Mouse (Mus musculus): Measurements from ENCODE around the gene Ccpg1. TPM values are rescaled to one million over a fixed set of nuclear protein-coding genes. Genes with fewer than 3 reads are reported as not detected.

Ccpg1 gene
- polyA plus RNA-seq, 1 experiment from 2014 or later, result 22.9 TPM

DNA sequence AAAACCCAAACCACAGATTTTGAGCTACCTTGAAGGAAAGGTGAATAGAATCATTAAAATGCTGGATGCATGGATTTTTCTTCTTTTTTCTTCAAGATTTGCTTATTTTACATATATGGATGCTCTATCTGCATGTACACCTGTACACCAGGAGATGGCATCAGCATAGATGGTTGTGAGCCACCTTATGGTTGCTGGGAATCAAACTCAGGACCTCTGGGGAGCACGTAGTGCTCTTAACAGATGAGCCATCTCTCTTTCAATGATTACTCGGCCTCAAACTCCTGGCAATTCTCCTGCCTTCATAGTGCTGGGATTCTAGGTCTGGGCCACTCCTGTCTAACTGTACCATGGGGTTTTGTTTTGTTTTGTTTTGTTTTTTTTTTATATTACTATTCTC lies 2.2 kb upstream of the Ccpg1 start:
- H3K4me2 ChIP-seq (replicated peaks; ENCODE audit: low read depth), result no peak overlapping the region
- WGBS, result 57% methylated on average over 2 of the region's 2 CpGs
- no peak overlapping the region for H3K27ac ChIP-seq (replicated peaks)
- no peaks in the 10 kb centered on the region for H3K36me3 ChIP-seq (ENCODE audit: control insufficient read depth, insufficient read depth, low read length)
- TF ChIP-seq CTCF (IDR thresholded peaks at IDR 0.05; ENCODE audit: low read depth) (peak; percentile 38), EP300 (optimal IDR thresholded peaks at IDR 0.05) (no peak)
- ATAC-seq (ENCODE audit: low FRiP score, low TSS enrichment) (no peak), DNase-seq (ENCODE audit: low spot score) (no peak)
- no peak overlapping the region for H3K9ac ChIP-seq (ENCODE audit: low read length)
- H3K27me3 ChIP-seq (ENCODE audit: control insufficient read depth, insufficient read depth, low read length), result no peaks in the 10 kb centered on the region
- no peak overlapping the region for H3K4me3 ChIP-seq (ENCODE audit: low read depth, low read length)
- H3K9me3 ChIP-seq (ENCODE audit: control insufficient read depth, low read length), result no peaks in the 10 kb centered on the region
- no peaks in the 10 kb centered on the region for H3K4me1 ChIP-seq (replicated peaks; ENCODE audit: control insufficient read depth, insufficient read depth)

DNA sequence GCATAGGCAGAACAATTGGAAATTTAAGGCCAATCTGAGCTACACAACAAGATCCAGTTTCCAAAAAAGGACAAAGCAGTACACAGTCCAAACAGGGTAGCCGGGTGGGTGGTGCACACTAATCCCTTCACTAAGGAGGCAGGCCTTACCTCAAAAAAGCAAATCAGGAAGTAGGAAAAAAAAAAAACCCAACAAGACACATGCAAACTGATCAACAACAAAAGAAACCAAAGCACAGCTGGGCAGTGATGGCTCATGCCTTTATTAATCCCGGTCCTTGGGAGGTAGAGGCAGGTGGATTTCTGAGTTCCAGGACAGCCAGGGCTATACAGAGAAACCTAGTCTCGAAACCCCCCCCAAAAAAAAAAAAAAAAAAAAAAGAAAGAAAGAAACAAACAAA lies 2.5 kb downstream of the Ccpg1 start:
- H3K27ac ChIP-seq (replicated peaks), result no peak overlapping the region
- ATAC-seq (ENCODE audit: low FRiP score, low TSS enrichment), result no peak
- H3K9me3 ChIP-seq (ENCODE audit: control insufficient read depth, low read length), result no peaks in the 10 kb centered on the region
- H3K27me3 ChIP-seq (ENCODE audit: control insufficient read depth, insufficient read depth, low read length), result no peaks in the 10 kb centered on the region
- TF ChIP-seq EP300 (optimal IDR thresholded peaks at IDR 0.05) (no peak), CTCF (IDR thresholded peaks at IDR 0.05; ENCODE audit: low read depth) (no peak)
- DNase-seq (ENCODE audit: low spot score), result no peak
- H3K36me3 ChIP-seq (ENCODE audit: control insufficient read depth, insufficient read depth, low read length), result no peaks in the 10 kb centered on the region
- H3K4me3 ChIP-seq (ENCODE audit: low read depth, low read length), result no peak overlapping the region
- H3K4me1 ChIP-seq (replicated peaks; ENCODE audit: control insufficient read depth, insufficient read depth), result no peaks in the 10 kb centered on the region
- H3K9ac ChIP-seq (ENCODE audit: low read length), result no peak overlapping the region
- no peak overlapping the region for H3K4me2 ChIP-seq (replicated peaks; ENCODE audit: low read depth)
- 60% methylated on average over 3 of the region's 3 CpGs for WGBS

DNA sequence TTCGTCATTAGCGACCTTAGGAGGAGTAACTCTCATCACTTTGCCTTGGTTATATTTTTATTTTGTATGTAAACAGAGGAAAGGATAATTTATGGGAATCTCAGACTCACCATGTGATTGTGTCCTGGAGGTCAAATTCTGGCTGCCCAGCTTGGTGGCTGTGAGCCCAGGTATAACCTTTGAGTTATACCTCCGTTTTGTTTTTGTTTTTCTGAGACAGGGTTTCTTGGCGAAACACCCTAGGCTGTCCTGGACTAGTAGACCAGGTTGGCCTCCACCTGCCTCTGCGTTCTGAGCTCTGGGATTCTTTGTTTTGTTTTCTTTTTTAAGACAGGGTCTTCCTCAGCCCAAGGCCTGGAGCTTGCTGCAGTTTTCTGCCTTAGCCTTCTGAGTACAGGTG lies 3.5 kb downstream of the Ccpg1 start:
- no peak overlapping the region for H3K9ac ChIP-seq (ENCODE audit: low read length)
- ATAC-seq (ENCODE audit: low FRiP score, low TSS enrichment), result no peak
- no peak for DNase-seq (ENCODE audit: low spot score)
- TF ChIP-seq EP300 (optimal IDR thresholded peaks at IDR 0.05) (no peak), CTCF (IDR thresholded peaks at IDR 0.05; ENCODE audit: low read depth) (no peak)
- 87% methylated on average over 5 of the region's 5 CpGs for WGBS
- no peaks in the 10 kb centered on the region for H3K4me1 ChIP-seq (replicated peaks; ENCODE audit: control insufficient read depth, insufficient read depth)
- H3K36me3 ChIP-seq (ENCODE audit: control insufficient read depth, insufficient read depth, low read length), result no peaks in the 10 kb centered on the region
- H3K4me3 ChIP-seq (ENCODE audit: low read depth, low read length), result no peak overlapping the region
- H3K4me2 ChIP-seq (replicated peaks; ENCODE audit: low read depth), result no peak overlapping the region
- H3K27ac ChIP-seq (replicated peaks), result no peak overlapping the region
- no peaks in the 10 kb centered on the region for H3K9me3 ChIP-seq (ENCODE audit: control insufficient read depth, low read length)
- H3K27me3 ChIP-seq (ENCODE audit: control insufficient read depth, insufficient read depth, low read length), result no peaks in the 10 kb centered on the region

DNA sequence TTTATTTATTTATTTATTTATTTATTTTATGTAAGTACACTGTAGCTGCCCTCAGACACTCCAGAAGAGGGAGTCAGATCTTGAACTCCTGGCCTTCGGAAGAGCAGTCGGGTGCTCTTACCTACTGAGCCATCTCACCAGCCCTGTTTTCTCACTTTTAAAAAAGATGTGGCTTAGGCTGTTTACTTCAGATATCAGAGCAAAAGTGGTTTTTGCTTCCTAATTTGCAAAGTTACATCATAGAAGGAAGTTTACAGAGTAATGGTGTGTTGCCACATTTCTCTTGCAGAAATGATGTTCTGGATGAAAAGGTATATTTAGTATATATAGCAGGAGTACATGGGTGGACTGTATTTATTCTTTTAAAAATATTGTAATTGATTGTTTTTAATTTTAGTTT lies 6.2 kb downstream of the Ccpg1 start:
- Histone ChIP-seq H3K36me3 (ENCODE audit: control insufficient read depth, insufficient read depth, low read length) (no peaks in the 10 kb centered on the region), H3K4me3 (ENCODE audit: low read depth, low read length) (no peak overlapping the region), H3K27me3 (ENCODE audit: control insufficient read depth, insufficient read depth, low read length) (no peaks in the 10 kb centered on the region), H3K9me3 (ENCODE audit: control insufficient read depth, low read length) (no peaks in the 10 kb centered on the region), H3K4me1 (replicated peaks; ENCODE audit: control insufficient read depth, insufficient read depth) (no peaks in the 10 kb centered on the region), H3K27ac (replicated peaks) (no peak overlapping the region), H3K4me2 (replicated peaks; ENCODE audit: low read depth) (no peak overlapping the region), H3K9ac (ENCODE audit: low read length) (no peak overlapping the region)
- no peak for TF ChIP-seq CTCF (IDR thresholded peaks at IDR 0.05; ENCODE audit: low read depth)
- TF ChIP-seq EP300 (optimal IDR thresholded peaks at IDR 0.05), result no peak
- no peak for DNase-seq (ENCODE audit: low spot score)
- ATAC-seq (ENCODE audit: low FRiP score, low TSS enrichment), result no peak
- 92% methylated on average over 2 of the region's 2 CpGs for WGBS

DNA sequence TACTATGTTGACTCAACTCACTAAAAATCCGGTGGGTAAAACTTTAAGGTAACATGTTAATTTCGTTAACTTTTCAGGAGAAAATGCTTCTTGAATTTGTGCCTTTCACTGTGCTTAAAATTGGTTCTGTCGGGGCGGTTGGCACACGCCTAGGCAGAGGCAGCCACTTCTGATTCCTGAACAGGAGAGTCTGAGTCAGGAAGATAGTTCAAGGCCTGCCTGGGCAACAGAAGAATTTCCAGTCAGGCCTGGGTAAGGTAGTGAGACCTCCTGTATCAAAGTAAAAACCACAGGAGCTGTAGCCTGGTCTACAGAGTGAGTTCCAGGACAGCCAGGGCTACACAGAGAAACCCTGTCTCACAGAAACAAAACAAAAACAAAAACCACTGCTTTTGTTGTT lies 7.3 kb downstream of the Ccpg1 start:
- no peak for ATAC-seq (ENCODE audit: low FRiP score, low TSS enrichment)
- H3K36me3 ChIP-seq (ENCODE audit: control insufficient read depth, insufficient read depth, low read length), result no peaks in the 10 kb centered on the region

DNA sequence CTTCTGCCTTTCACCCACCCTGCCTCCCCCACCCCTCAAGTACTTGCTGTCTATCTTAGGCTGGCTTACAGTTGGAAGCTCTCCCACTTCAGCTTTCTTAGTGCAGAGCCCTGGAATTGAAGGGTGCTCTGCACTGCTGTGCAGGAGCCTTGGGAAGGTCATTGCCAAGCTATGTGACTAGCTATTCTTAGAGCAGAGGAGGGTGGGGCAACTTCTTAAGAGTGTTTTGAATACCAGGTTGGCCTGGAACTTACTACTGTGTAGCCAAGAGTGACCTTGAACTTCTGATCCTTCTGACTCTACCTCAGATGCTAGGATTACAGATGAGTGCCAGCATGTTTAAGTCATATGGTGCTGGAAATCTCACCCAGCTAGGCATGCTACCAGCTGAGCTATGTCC lies 10.9 kb downstream of the Ccpg1 start:
- no peaks in the 10 kb centered on the region for H3K9me3 ChIP-seq (ENCODE audit: control insufficient read depth, low read length)
- TF ChIP-seq CTCF (IDR thresholded peaks at IDR 0.05; ENCODE audit: low read depth) (no peak), EP300 (optimal IDR thresholded peaks at IDR 0.05) (no peak)
- H3K4me1 ChIP-seq (replicated peaks; ENCODE audit: control insufficient read depth, insufficient read depth), result no peaks in the 10 kb centered on the region
- H3K4me3 ChIP-seq (ENCODE audit: low read depth, low read length), result no peak overlapping the region
- DNase-seq (ENCODE audit: low spot score) (no peak), ATAC-seq (ENCODE audit: low FRiP score, low TSS enrichment) (no peak)
- H3K9ac ChIP-seq (ENCODE audit: low read length), result no peak overlapping the region
- no peak overlapping the region for H3K4me2 ChIP-seq (replicated peaks; ENCODE audit: low read depth)
- H3K27ac ChIP-seq (replicated peaks), result no peak overlapping the region
- no peaks in the 10 kb centered on the region for H3K36me3 ChIP-seq (ENCODE audit: control insufficient read depth, insufficient read depth, low read length)
- H3K27me3 ChIP-seq (ENCODE audit: control insufficient read depth, insufficient read depth, low read length), result no peaks in the 10 kb centered on the region

More for the DNA sequence above, 7.3 kb downstream of the Ccpg1 start:
- H3K27me3 ChIP-seq (ENCODE audit: control insufficient read depth, insufficient read depth, low read length), result no peaks in the 10 kb centered on the region
- no peaks in the 10 kb centered on the region for H3K4me1 ChIP-seq (replicated peaks; ENCODE audit: control insufficient read depth, insufficient read depth)
- no peak for TF ChIP-seq EP300 (optimal IDR thresholded peaks at IDR 0.05)
- no peak for TF ChIP-seq CTCF (IDR thresholded peaks at IDR 0.05; ENCODE audit: low read depth)
- H3K27ac ChIP-seq (replicated peaks), result no peak overlapping the region
- no peak for DNase-seq (ENCODE audit: low spot score)
- H3K4me2 ChIP-seq (replicated peaks; ENCODE audit: low read depth), result no peak overlapping the region
- H3K9me3 ChIP-seq (ENCODE audit: control insufficient read depth, low read length), result no peaks in the 10 kb centered on the region
- H3K9ac ChIP-seq (ENCODE audit: low read length), result no peak overlapping the region
- no peak overlapping the region for H3K4me3 ChIP-seq (ENCODE audit: low read depth, low read length)
- WGBS, result 89% methylated on average over 5 of the region's 5 CpGs
